Mouse (Mus musculus) ES-E14 (cell line): ENCODE measurements around the gene Ccdc62. TPM values are rescaled to one million over a fixed set of nuclear protein-coding genes. Genes with fewer than 3 reads are reported as not detected.

Experiments used
- DNase-seq: peaks from one replicate; pipeline ENCODE4 v3.0.0-alpha.2; 2013; ENCODE audit warnings: low read depth, low spot score
- H3K27ac ChIP-seq: 2 replicates; pipeline ENCODE4 v1.5.1; 2012; ENCODE audit warnings: low read depth, mild to moderate bottlenecking, low read length, moderate library complexity, mixed read lengths; ENCODE audit not compliant: poor library complexity, insufficient read depth, severe bottlenecking
- H3K36me3 ChIP-seq: 2 replicates; pipeline ENCODE4 v1.6.1; 2012; ENCODE audit warnings: mild to moderate bottlenecking, low read length, moderate library complexity, mixed read lengths; ENCODE audit not compliant: control insufficient read depth, poor library complexity, insufficient read depth, severe bottlenecking
- H3K4me1 ChIP-seq, 2 experiments: fragments of 150-350 bp in 1 of 2; sonication (generic) in 1 of 2; 2 replicates each; pipeline ENCODE4 v1.6.1; 2012; ENCODE audit warnings: low read length in 2 of 2, mild to moderate bottlenecking in 1 of 2, mixed read lengths in 1 of 2; ENCODE audit not compliant: control insufficient read depth in 2 of 2, insufficient read depth in 2 of 2, poor library complexity in 1 of 2
- H3K4me3 ChIP-seq, 2 experiments: fragments of 150-350 bp in 1 of 2; sonication (generic) in 1 of 2; 2 replicates each; pipeline ENCODE4 v1.5.1; 2012; ENCODE audit warnings: low read length in 2 of 2, low read depth in 1 of 2, mild to moderate bottlenecking in 1 of 2, mixed read lengths in 1 of 2; ENCODE audit not compliant: insufficient read depth in 1 of 2, poor library complexity in 1 of 2, severe bottlenecking in 1 of 2
- H3K9ac ChIP-seq: 2 replicates; pipeline ENCODE4 v1.6.1; 2012; ENCODE audit warnings: low read depth, mild to moderate bottlenecking, low read length, mixed read lengths; ENCODE audit not compliant: poor library complexity, insufficient read depth, severe bottlenecking
- H3K9me3 ChIP-seq: fragments of 150-350 bp; sonication (generic); 2 replicates; pipeline ENCODE4 v1.6.1; 2012; ENCODE audit warnings: low read depth, mild to moderate bottlenecking, low read length; ENCODE audit not compliant: control insufficient read depth, insufficient read depth
- CHD2 ChIP-seq: IDR thresholded peaks from 2 replicates; pipeline ENCODE4 v1.6.1; 2014; ENCODE audit warnings: mild to moderate bottlenecking, low read depth, low read length, inconsistent platforms
- HCFC1 ChIP-seq: IDR thresholded peaks from 2 replicates; pipeline ENCODE4 v1.6.1; 2012; ENCODE audit warnings: low read length, inconsistent platforms, borderline replicate concordance; ENCODE audit not compliant: insufficient read depth
- MAFK ChIP-seq: IDR thresholded peaks from 2 replicates; pipeline ENCODE4 v1.6.1; 2014; ENCODE audit warnings: mild to moderate bottlenecking, low read depth, low read length, inconsistent platforms; ENCODE audit not compliant: insufficient read depth
- ZC3H11A ChIP-seq: IDR thresholded peaks from 2 replicates; pipeline ENCODE4 v1.6.1; 2012; ENCODE audit warnings: low read depth, mild to moderate bottlenecking, inconsistent platforms, low read length, borderline replicate concordance
- ZNF384 ChIP-seq: IDR thresholded peaks from 2 replicates; pipeline ENCODE4 v1.6.1; 2012; ENCODE audit warnings: low read depth, low read length, inconsistent platforms
- in situ Hi-C, 2 experiments: fragments of 600-800 bp; cut with MboI; formaldehyde crosslinking; loops; one replicate each; pipeline ENCODE4 v1.15.1; 2025; ENCODE audit warnings: low sequenced_read_pairs in 2 of 2, inconsistent platforms in 1 of 2; ENCODE audit not compliant: unreplicated experiment in 2 of 2
- total RNA-seq: library from RNA; depleted of rRNA; stranded (reverse); fragments of 300-350 nt; gene quantifications from 2 replicates; pipeline ENCODE4 v1.2.3, GENCODE M21; 2012

The Ccdc62 gene
- total RNA-seq, 1 experiment, result 6.3 TPM

DNA sequence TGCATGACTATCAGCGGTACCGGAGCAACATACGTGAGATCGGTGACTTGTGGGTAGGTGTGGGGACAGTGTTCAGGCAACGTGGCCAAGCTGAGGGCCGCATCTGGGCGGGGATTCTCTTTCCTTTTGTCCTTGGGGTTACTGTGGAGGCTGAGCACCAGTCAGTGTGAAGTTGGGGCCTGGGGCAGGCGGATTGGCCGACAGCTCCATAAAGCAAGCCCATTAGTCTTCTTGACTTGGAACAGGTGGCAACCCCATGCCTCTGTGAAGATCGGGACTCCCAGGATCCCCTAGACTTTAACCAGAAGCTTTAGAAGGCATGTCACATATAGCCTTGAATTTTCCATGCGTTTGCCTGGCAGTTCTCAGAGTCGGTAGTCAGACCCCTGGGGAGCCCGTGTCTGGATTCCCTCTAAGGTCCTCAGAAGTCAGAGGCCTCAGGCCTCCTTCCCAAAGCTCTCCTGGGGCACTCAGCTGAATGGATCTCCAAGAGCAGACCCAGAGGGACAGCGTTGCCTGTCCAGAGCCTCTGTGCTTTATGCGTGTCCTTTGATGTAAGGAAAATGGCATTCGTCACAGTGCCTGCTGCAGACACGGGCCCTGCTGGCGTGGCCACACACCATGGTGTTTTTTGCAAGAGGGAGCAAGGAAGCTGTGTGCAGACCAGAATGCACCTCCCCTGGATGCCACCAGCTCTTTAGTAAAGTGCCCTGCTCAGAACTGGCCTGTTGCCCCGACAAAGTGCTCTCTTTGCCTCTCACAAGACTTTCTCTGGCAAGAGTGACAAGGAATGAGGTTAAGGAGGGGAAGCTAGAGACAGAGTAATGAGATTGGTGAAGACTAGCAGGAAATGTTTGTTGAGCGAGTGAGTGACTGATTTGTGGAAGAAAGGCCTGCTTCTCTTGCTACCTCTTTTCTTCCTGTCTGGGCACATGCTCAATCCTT is 59.7 kb downstream of the Ccdc62 start:
- no peak overlapping the region for H3K9ac ChIP-seq
- peaks cover 0 to 2% of the 10 kb centered on the region in 2 experiments; a peak in 1 of 4 replicates for H3K4me1 ChIP-seq
- H3K36me3 ChIP-seq, result peaks cover 8% of the 10 kb centered on the region; the same call in 1 of the 2 replicates
- H3K4me3 ChIP-seq, result no peak overlapping the region
- in situ Hi-C loops, result no loop called here
- no peak for TF ChIP-seq MAFK
- TF ChIP-seq HCFC1, result no peak
- no peak for TF ChIP-seq ZC3H11A
- no peak for TF ChIP-seq ZNF384
- no peak for TF ChIP-seq CHD2
- no peak for DNase-seq
- no peak overlapping the region for H3K27ac ChIP-seq
- no peaks in the 10 kb centered on the region for H3K9me3 ChIP-seq

- Histone ChIP-seq H3K27ac (no peak overlapping the region), H3K36me3 (peaks cover 8% of the 10 kb centered on the region; the same call in 1 of the 2 replicates), H3K4me3 (no peak overlapping the region), H3K4me1 (peaks cover 0 to 6% of the 10 kb centered on the region in 2 experiments; a peak in 2 of 4 replicates), H3K9ac (no peak overlapping the region), H3K9me3 (no peaks in the 10 kb centered on the region)
- in situ Hi-C loops, result no loop called here
- no peak for DNase-seq
- TF ChIP-seq ZNF384 (no peak), HCFC1 (no peak), MAFK (no peak), ZC3H11A (no peak), CHD2 (no peak)
These were observed 60.8 kb downstream of the Ccdc62 start for GRCm38 (mm10) chr5:123991321-123991720.

- Histone ChIP-seq H3K9me3 (no peaks in the 10 kb centered on the region), H3K27ac (no peak overlapping the region), H3K36me3 (peaks cover 8% of the 10 kb centered on the region; the same call in 1 of the 2 replicates), H3K4me3 (no peak overlapping the region), H3K4me1 (peaks cover 0 to 13% of the 10 kb centered on the region in 2 experiments; a peak in 2 of 4 replicates), H3K9ac (no peak overlapping the region)
- DNase-seq, result no peak
- in situ Hi-C loops, result no loop called here
- TF ChIP-seq ZNF384, result no peak
These were observed 61.7 kb downstream of the Ccdc62 start for GRCm38 (mm10) chr5:123992193-123992637.

GRCm38 (mm10) chr5:123992794-123993193 is 62.3 kb downstream of the Ccdc62 start:
- in situ Hi-C loops, result no loop called here
- H3K9me3 ChIP-seq, result no peaks in the 10 kb centered on the region
- TF ChIP-seq ZC3H11A (peak; percentile 50; the same call in 1 of the 2 replicates), CHD2 (no peak)
- H3K9ac ChIP-seq, result no peak overlapping the region
- H3K36me3 ChIP-seq, result peaks cover 8% of the 10 kb centered on the region; the same call in 1 of the 2 replicates
- H3K4me3 ChIP-seq, result no peak overlapping the region
- H3K27ac ChIP-seq, result no peak overlapping the region
- DNase-seq, result peak; percentile 56
- H3K4me1 ChIP-seq, result peaks cover 0 to 13% of the 10 kb centered on the region in 2 experiments; a peak in 2 of 4 replicates
